Mouse (Mus musculus) retina, embryonic 14.5 days (tissue): Measurements from ENCODE around the gene Bach2.
A peak's percentile ranks its signal among the peaks of the same experiment; 100 is the strongest.

Experiments
- DNase-seq: peaks from one replicate; pipeline ENCODE4 v3.0.0-alpha.2; 2015; ENCODE audit warnings: low spot score

Gene Bach2

GRCm38 (mm10) chr4:32238366-32238854, at the start of gene Bach2:
Gene Bach2, plus strand, starts transcription at chr4:32238804.
- peak; percentile 88 for DNase-seq

DNA sequence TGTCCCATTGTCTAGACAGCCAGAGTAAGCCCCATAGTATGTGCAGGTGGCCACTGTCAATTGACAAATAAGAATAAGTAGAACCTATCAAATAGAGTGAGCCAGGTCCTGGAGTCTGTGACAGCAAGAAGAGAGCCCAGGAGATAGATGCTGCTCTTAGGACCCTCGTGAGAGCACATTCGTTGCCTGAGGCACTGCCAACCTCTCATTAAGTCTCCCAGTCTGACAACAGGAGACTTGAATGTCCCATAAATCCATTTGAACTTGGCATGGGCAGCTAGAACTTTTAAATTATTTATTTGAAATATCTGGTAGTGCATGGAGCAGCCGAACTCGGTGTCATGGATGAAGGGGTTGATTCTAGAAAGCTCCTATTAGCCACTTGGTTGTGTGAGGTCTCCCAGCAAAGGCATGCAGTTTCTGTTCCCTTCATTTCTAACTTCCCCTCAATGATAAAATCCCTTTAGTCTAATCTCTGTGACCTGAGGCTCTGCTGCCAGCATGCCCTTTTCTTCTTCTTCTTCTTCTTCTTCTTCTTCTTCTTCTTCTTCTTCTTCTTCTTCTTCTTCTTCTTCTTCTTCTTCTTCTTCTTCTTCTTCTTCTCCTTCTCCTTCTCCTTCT, 49.1 kb upstream of the Bach2 start:
- no peak for DNase-seq

DNA sequence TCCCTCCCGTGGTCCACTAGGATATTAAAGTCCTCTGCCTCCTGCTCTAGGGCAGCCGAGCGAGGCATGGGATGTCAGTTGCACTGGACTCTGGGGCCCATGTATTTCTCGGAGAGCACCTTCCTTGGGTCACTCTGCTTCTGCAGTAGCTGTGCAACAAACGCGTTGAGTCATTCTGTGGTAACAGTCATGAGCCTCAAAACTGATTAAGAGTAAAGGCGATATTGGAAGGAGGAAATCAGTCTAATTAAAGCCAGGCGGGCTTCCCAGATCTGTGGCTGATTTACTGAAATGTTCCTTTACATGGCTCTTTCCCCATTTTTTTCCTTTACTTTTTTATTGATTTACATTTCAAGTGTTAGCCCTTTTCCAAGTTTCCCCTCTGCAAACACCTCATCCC, 48.1 kb upstream of the Bach2 start:
- no peak for DNase-seq

DNA sequence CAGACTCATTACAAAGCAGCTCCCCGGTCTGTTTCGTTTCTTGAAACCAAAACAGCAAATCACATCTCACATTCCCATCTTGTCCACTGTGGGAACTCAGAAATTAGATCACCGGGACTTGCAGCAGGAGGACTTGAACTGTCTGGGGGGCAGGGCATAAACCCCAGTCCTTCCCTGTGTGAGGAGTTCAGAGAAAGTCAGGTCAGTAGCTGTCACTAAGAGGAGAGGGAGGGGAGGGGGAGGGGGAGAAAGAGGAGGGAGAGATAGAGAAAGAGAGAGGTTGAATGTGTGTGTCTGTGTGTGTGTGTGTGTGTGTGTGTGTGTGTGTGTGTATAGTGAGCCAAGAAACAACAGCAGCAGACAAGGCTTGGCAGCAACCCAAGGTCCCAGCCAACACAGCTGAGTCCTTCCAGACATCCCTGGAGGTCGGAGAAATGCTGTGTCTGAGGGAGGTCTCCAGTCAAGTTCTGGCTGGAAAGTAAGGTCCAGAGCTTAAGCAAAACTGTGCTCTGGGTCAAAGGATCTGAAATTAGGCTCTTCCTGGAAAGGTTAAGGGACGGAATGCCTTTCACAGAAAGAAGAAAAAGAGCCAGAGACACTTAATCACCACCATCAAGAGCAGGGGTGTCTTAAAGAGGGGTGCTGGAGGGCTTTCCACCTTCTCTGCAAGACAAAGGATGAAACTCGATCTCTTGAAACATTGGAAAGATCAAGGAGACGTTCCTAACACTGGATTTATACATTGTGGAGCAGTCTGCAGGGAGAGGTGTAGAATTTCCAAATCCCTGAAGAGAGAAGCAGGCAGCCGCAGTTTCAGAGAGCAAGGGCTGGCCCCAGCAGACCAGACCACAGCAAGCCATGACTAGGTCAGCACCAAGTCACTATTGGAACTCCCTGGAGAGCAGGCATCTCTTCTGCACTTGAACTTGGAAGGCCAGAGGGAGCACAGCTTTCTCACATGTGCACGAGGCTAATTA, 42.4 kb upstream of the Bach2 start:
- DNase-seq: peak; percentile 17

GRCm38 (mm10) chr4:32198031-32198430, 40.6 kb upstream of the Bach2 start:
- no peak for DNase-seq

DNA sequence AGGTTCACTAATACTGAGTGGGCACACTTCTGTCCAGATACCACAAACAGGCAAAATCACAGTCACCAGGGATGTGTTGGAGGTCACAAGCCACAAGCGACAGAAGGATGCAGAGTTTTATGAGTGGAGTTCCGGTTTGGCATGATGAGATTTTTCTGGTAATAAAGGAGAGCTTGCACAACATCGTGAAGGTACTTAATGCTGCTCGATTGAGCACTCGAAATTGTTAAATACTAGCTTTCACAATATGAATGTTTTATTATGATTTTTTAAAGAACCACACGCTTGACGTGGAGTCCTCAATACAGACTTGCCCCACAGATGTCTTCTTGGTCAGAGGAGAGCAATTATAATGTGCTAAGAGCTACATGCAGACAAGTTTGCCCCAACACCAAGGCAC, 40.0 kb upstream of the Bach2 start:
- no peak for DNase-seq

DNA sequence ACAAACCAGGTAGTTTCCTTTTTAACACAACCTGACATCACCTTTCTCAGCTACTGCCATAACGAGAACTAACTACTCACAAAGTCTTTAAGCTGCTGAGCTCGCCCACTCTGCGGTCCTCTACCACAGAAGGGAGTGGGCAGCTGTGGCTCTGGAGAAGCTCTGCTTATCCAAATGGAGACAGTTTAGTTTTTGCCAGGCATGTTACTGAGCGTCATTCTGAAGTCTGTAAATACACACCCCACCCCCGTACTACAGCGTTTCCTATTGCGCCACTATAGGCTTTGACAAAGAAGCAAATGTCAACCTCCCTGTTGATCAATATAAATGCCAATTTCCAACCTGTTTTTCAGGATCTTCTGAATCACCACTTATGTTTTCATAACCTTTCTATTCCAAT, 39.4 kb upstream of the Bach2 start:
- no peak for DNase-seq

GRCm38 (mm10) chr4:32201114-32201513, 37.5 kb upstream of the Bach2 start:
- no peak for DNase-seq

GRCm38 (mm10) chr4:32202362-32202761, 36.2 kb upstream of the Bach2 start:
- DNase-seq: no peak

- DNase-seq: no peak
Measured at GRCm38 (mm10) chr4:32204819-32205218, 33.8 kb upstream of the Bach2 start.

DNA sequence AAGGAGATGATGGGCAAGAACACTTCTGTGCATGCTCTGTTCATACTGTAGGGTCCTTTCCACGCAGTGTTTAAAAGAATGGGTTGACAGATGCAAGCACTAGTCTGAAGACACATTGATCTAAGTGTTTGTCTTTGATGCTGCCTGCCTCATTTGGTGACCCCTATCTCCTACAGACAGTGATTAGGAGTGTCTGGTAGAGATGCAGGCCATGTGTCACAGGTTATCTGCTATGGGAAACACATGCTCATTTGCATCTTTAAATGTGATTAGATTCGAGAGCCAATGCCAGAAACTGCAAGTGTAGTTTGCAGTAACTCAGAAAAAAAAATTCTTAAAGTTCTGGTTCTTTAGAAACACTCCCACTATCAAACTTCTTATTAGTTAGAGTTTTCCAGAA, 32.8 kb upstream of the Bach2 start:
- no peak for DNase-seq

- DNase-seq: no peak
Measured at GRCm38 (mm10) chr4:32209995-32210394, 28.6 kb upstream of the Bach2 start.

DNA sequence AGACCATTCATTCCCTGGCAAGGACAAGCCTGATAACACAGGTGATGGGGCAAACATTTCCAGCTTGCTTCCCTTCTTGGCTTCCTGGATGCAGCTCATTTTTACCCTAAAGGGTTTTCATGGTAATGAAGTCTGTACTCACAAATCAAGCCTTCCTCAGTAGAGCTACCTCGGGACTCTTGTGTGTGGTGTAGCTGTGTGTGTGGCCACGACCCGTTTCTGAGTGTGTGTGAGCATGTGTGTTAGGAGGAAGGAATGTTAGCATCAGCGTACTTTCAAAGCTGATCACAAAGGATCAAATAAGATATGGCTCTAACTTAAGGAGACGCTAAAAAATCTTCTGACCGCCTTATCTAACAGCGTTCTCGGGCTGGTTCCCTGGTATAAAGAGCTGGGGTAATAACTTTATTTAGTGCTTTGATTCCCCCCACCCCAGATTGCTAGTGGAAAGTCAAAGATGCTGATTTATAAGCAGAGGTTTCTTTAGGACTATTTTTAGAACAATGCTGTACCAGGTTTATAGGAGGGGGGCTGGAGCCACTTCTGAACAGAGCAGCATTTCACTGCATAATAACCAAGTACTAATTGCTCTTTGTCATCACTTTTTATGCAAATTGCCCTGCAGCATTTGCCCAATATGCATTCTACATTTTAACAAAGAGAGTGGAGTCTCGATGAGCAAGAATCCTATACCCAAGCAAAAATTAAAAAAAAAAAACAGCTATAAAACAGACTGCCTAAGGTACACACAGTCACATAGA, 28.0 kb upstream of the Bach2 start:
- no peak for DNase-seq

GRCm38 (mm10) chr4:32212593-32212992, 26.0 kb upstream of the Bach2 start:
- DNase-seq: no peak

- no peak for DNase-seq
Measured at GRCm38 (mm10) chr4:32216466-32216865, 22.1 kb upstream of the Bach2 start.

DNA sequence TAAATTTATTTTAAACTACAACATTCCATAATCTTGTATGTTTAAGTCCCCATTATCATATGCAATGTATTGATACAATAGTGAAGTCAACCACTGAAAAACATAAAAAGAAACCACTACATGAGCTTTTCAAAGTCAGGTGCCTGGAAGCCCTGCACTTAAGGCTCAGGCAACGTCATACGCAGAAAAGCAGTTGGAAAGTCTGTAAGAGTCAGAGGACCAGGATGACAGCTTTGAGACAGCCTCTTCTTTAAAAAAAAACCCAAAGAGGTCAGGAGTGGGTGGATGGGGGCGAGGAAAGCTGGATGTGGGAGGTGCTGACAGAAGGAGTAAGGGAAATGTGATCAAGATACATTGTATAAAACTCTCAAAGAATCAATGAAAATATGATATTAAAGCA, 21.6 kb upstream of the Bach2 start:
- no peak for DNase-seq

DNA sequence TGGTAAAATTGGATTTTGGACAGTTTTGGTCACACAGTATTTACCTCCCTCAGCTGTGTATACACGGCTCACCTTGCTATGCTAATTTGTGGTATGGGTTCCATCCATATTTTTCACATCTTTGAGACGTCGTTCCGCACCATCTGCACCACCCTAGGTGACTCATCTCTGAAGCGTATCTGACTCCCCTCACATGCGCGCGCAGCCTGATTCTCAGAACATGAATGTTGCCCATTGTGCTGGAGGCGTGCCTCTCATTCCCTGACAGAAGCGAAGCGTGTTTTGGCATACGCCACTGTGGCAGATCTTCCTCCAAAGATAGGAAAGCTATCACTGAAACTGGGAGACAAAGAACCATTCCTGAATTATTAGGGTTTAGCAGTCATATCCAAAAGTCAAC, 21.0 kb upstream of the Bach2 start:
- DNase-seq: no peak

DNA sequence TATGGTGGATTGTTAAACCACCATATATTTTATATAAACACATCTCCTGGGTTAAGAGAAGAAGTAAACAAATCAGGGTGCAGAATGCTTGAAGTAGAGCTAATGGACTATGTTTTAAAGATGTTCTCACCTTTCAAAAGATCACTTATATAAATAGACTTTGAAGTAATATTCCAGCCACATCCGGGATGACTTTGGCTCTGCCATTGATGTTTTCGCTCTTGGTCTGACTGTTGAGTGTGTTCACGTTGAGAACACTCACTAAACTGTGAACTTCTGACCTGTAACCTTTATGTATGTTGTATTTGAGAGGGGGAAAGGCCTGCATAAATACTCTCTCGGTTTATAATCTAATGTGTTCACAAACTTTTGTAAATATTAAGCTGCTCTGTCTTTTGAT, 20.2 kb upstream of the Bach2 start:
- no peak for DNase-seq

DNA sequence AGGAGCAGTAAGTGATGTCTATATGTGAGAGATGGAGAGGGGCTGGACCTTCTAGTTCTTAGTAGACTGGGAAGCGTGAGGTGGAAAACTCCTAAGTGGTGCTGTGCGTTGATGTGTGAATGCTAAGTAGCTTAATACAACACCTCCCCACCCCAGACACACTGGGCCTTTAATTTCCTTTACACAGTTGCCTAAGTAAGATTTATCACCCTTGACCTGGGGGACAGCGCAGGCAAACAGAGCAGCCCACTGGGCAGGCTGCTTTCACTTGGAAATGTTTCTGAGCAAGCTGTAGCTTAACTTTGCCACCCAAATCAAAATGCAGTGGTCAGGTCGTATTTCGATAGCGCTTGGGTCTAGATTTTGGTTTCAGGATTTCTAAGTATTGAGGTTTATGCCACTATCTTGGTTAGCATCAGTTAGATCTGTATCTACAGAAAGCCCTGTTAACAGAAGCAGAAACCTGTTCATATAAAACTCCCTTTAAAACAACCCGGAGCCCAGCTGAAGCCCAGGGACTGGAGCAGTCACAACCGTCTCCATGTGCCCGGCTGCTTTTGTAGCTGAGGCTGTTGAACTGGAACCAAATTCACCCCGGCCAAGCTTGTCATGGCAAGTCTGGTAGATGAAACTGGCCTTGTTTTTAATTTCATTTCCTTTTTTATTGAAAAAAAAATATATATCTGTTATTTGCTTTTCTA, 19.0 kb upstream of the Bach2 start:
- DNase-seq: no peak

- DNase-seq: no peak
Measured at GRCm38 (mm10) chr4:32220129-32220491, 18.5 kb upstream of the Bach2 start.

GRCm38 (mm10) chr4:32220961-32221360, 17.6 kb upstream of the Bach2 start:
- no peak for DNase-seq

- DNase-seq: no peak
Measured at GRCm38 (mm10) chr4:32223563-32223962, 15.0 kb upstream of the Bach2 start.
